Mouse (Mus musculus): ENCODE results near the gene Hspa1a. TPM values are rescaled to one million over a fixed set of nuclear protein-coding genes. Genes with fewer than 3 reads are reported as not detected.
"Not testable (repeated sequence)": the region's sequence is repeated elsewhere in the genome, so short reads cannot be mapped to it uniquely, and the experiment has no call there.

Hspa1a gene
- total RNA-seq, 2 experiments from 2014 or later, result 2.3 to 3.3 TPM

GRCm38 (mm10) chr17:34975581-34976492 lies 3.9 kb upstream of the Hspa1a start:
- intact Hi-C loops (cut with DNase I), result no loop called here
- DNase-seq, result no peak

- intact Hi-C loops (cut with DNase I); DNase-seq: not testable (repeated sequence)
Observed at GRCm38 (mm10) chr17:34971694-34972068, 275 bp downstream of the Hspa1a start.

GRCm38 (mm10) chr17:34970850-34971249 lies 1.1 kb downstream of the Hspa1a start:
- intact Hi-C loops (cut with DNase I), result not testable (repeated sequence)

GRCm38 (mm10) chr17:34969822-34970221 lies 2.1 kb downstream of the Hspa1a start, which contains the start of gene Gm20481:
TSS of gene Gm20481 (plus strand) at chr17:34969912.
- DNase-seq; intact Hi-C loops (cut with DNase I): not testable (repeated sequence)

More at GRCm38 (mm10) chr17:34970850-34971249, 1.1 kb downstream of the Hspa1a start:
- DNase-seq, result not testable (repeated sequence)

GRCm38 (mm10) chr17:34965627-34966026 lies 6.3 kb downstream of the Hspa1a start:
- intact Hi-C loops (cut with DNase I), result no loop called here
- no peak for DNase-seq

- DNase-seq, result no peak
- intact Hi-C loops (cut with DNase I), result no loop called here
Observed at GRCm38 (mm10) chr17:34964640-34965049, 7.3 kb downstream of the Hspa1a start.

- intact Hi-C loops (cut with DNase I), result no loop called here
- no peak for DNase-seq
Observed at GRCm38 (mm10) chr17:34962841-34963240, 9.1 kb downstream of the Hspa1a start.

- intact Hi-C loops (cut with DNase I), result no loop called here
- DNase-seq, result peak in 1 of 2 experiments; percentile 6
Observed at GRCm38 (mm10) chr17:34962125-34962524, 9.8 kb downstream of the Hspa1a start.

- intact Hi-C loops (cut with DNase I), result no loop called here
- DNase-seq, result no peak
Observed at GRCm38 (mm10) chr17:34960702-34961493, 11.1 kb downstream of the Hspa1a start.

GRCm38 (mm10) chr17:34959881-34960515 lies 12.0 kb downstream of the Hspa1a start:
- DNase-seq, result peak; percentile 29 to 42

GRCm38 (mm10) chr17:34959130-34959778 lies 12.7 kb downstream of the Hspa1a start, which contains the start of gene Hspa1b:
TSS of gene Hspa1b (minus strand) at chr17:34959238.
- intact Hi-C loops (cut with DNase I), result not testable (repeated sequence)
- peak; percentile 79 to 81 for DNase-seq

More at GRCm38 (mm10) chr17:34959881-34960515, 12.0 kb downstream of the Hspa1a start:
- intact Hi-C loops (cut with DNase I), result no loop called here

- DNase-seq; intact Hi-C loops (cut with DNase I): not testable (repeated sequence)
Observed at GRCm38 (mm10) chr17:34958734-34959129, 13.2 kb downstream of the Hspa1a start.

GRCm38 (mm10) chr17:34957966-34958365 lies 14.0 kb downstream of the Hspa1a start:
- DNase-seq; intact Hi-C loops (cut with DNase I): not testable (repeated sequence)

- intact Hi-C loops (cut with DNase I); DNase-seq: not testable (repeated sequence)
Observed at GRCm38 (mm10) chr17:34957291-34957690, 14.7 kb downstream of the Hspa1a start.

- intact Hi-C loops (cut with DNase I), result no loop called here
- DNase-seq, result no peak
Observed at GRCm38 (mm10) chr17:34956340-34956739, 15.6 kb downstream of the Hspa1a start.

GRCm38 (mm10) chr17:34955884-34956283 lies 16.1 kb downstream of the Hspa1a start:
- no peak for DNase-seq
- intact Hi-C loops (cut with DNase I), result loop anchor here (1.0 kb wide), 1 partner anchor 22 kb away; no protein-coding TSS in a partner anchor

- intact Hi-C loops (cut with DNase I), result loop anchor here (1.0 kb wide), 1 partner anchor 23 kb away; no protein-coding TSS in a partner anchor
- DNase-seq, result no peak
Observed at GRCm38 (mm10) chr17:34954831-34955230, 17.1 kb downstream of the Hspa1a start.

GRCm38 (mm10) chr17:34953904-34954303 lies 18.1 kb downstream of the Hspa1a start:
- no peak for DNase-seq
- intact Hi-C loops (cut with DNase I), result no loop called here

- intact Hi-C loops (cut with DNase I), result no loop called here
- DNase-seq, result no peak
Observed at GRCm38 (mm10) chr17:34953258-34953657, 18.7 kb downstream of the Hspa1a start.
